Mouse (Mus musculus) E14TG2a.4 (cell line): ENCODE measurements around the gene Rab4a.

Experiments used
- CTCF ChIP-seq: conservative IDR thresholded peaks from 2 replicates; pipeline ENCODE4 v1.5.1; 2014; ENCODE audit warnings: low read length
- POU5F1 ChIP-seq: IDR thresholded peaks from 2 replicates; pipeline ENCODE4 v1.6.1; 2014; ENCODE audit warnings: low read length, borderline replicate concordance

GRCm38 (mm10) chr8:123838496-123838895 lies 32.7 kb downstream of the Rab4a start:
- TF ChIP-seq CTCF (no peak), POU5F1 (no peak)
